8 mouse cellular contexts compared by ENCODE assay signal in the genomic region with DNA sequence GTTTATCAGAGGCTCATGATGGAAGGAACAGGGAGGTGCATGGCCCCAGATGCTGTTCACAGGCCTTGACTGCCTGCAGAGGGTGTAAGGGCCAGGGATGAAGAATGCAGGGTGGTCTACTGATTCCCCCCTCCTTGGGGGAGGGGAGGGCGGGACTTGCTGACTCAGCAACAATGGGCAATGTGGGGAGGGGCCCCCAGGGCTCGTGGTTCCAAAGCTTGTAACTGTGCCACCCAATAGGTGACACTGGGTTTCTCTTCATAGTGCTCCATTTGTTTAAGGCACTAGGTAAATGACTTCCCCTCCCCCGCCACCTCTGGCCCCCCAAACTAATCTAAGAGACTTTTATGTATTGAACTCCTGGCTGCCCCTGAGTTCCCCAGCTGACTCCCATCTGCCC. TPM values are rescaled to one million over a fixed set of nuclear protein-coding genes. Genes with fewer than 3 reads are reported as not detected.
DNase-seq lines count a peak whose midpoint lies in the region; ATAC-seq and TF ChIP-seq lines count a peak whose summit lies in the region.

No protein-coding gene starts in this region.

- H3K36me3 ChIP-seq in lung, embryonic 14.5 days (ENCODE audit: insufficient read depth), result peaks cover 13% of the 10 kb centered on the region; the same call in 1 of the 2 replicates
- no peaks in the 10 kb centered on the region for H3K36me3 ChIP-seq in embryonic facial prominence, embryonic 15.5 days
- H3K36me3 ChIP-seq in intestine, embryonic 16.5 days (ENCODE audit: control insufficient read depth, insufficient read depth, low read length), result no peaks in the 10 kb centered on the region
- H3K36me3 ChIP-seq in neural tube, embryonic 12.5 days, result peaks cover 6% of the 10 kb centered on the region; the same call in 1 of the 2 replicates

- peak overlapping the region; percentile 75 for H3K9ac ChIP-seq in lung, embryonic 14.5 days
- H3K9ac ChIP-seq in embryonic facial prominence, embryonic 15.5 days, result 0 out of 2 replicates have a peak overlapping the region, but pooled peaks have one; percentile 7
- peak overlapping the region; percentile 83 for H3K9ac ChIP-seq in intestine, embryonic 16.5 days (ENCODE audit: low read depth, low read length)
- H3K9ac ChIP-seq in neural tube, embryonic 12.5 days, result peak overlapping the region; percentile 85

- H3K4me1 ChIP-seq in lung, embryonic 14.5 days (ENCODE audit: insufficient read depth), result peaks cover 18% of the 10 kb centered on the region; the same call in 1 of the 2 replicates
- H3K4me1 ChIP-seq in embryonic facial prominence, embryonic 15.5 days, result peaks cover 66% of the 10 kb centered on the region
- peaks cover 72% of the 10 kb centered on the region for H3K4me1 ChIP-seq in intestine, embryonic 16.5 days (ENCODE audit: control insufficient read depth, insufficient read depth, low read length)
- H3K4me1 ChIP-seq in neural tube, embryonic 12.5 days, result peaks cover 59% of the 10 kb centered on the region

- no peak for DNase-seq in lung, embryonic 14.5 days
- DNase-seq in lung, postnatal 14 days, result no peak
- no peak for DNase-seq in lung, postnatal 25 days (ENCODE audit: low spot score)
- no peak for DNase-seq in urinary bladder, postnatal 36 days (ENCODE audit: low spot score in 2 of 2)

- WGBS in lung, embryonic 14.5 days, result 54% methylated on average over 3 of the region's 3 CpGs
- 64% methylated on average over 3 of the region's 3 CpGs for WGBS in embryonic facial prominence, embryonic 15.5 days
- 42% methylated on average over 3 of the region's 3 CpGs for WGBS in intestine, embryonic 16.5 days
- 47% methylated on average over 3 of the region's 3 CpGs for WGBS in neural tube, embryonic 12.5 days

- peak overlapping the region; percentile 94 for H3K4me2 ChIP-seq in lung, embryonic 14.5 days
- peak overlapping the region; percentile 93 for H3K4me2 ChIP-seq in embryonic facial prominence, embryonic 15.5 days (replicated peaks)
- H3K4me2 ChIP-seq in intestine, embryonic 16.5 days (ENCODE audit: low read depth, low read length), result peak overlapping the region; percentile 87
- H3K4me2 ChIP-seq in neural tube, embryonic 12.5 days (replicated peaks), result peak overlapping the region; percentile 95

- no peak for ATAC-seq in lung, embryonic 14.5 days (ENCODE audit: insufficient read depth)
- no peak for ATAC-seq in embryonic facial prominence, embryonic 15.5 days (ENCODE audit: insufficient number of reproducible peaks, low FRiP score, low TSS enrichment, low read depth)
- ATAC-seq in intestine, embryonic 16.5 days, result no peak
- ATAC-seq in neural tube, embryonic 12.5 days (ENCODE audit: low FRiP score, low read depth), result no peak
- no peak for ATAC-seq in inflammation-experienced regulatory T-cells, adult 6 months

- H3K27ac ChIP-seq in lung, embryonic 14.5 days (ENCODE audit: low read depth), result no peak overlapping the region
- H3K27ac ChIP-seq in embryonic facial prominence, embryonic 15.5 days (replicated peaks), result no peak overlapping the region
- peak overlapping the region; percentile 65; the same call in 1 of the 2 replicates for H3K27ac ChIP-seq in intestine, embryonic 16.5 days (ENCODE audit: low read length)
- H3K27ac ChIP-seq in neural tube, embryonic 12.5 days, result no peak overlapping the region

- no peaks in the 10 kb centered on the region for H3K9me3 ChIP-seq in lung, embryonic 14.5 days (ENCODE audit: low read depth, low read length)
- H3K9me3 ChIP-seq in embryonic facial prominence, embryonic 15.5 days (replicated peaks), result no peaks in the 10 kb centered on the region
- H3K9me3 ChIP-seq in intestine, embryonic 16.5 days (ENCODE audit: control insufficient read depth, low read length), result no peaks in the 10 kb centered on the region
- H3K9me3 ChIP-seq in neural tube, embryonic 12.5 days, result no peaks in the 10 kb centered on the region

- peak overlapping the region; percentile 78 for H3K4me3 ChIP-seq in lung, embryonic 14.5 days (ENCODE audit: low read depth, low read length)
- H3K4me3 ChIP-seq in embryonic facial prominence, embryonic 15.5 days (replicated peaks), result peak overlapping the region; percentile 81
- H3K4me3 ChIP-seq in intestine, embryonic 16.5 days (ENCODE audit: low read length), result peak overlapping the region; percentile 80
- peak overlapping the region; percentile 83 for H3K4me3 ChIP-seq in neural tube, embryonic 12.5 days

- no peak for TF ChIP-seq CTCF in lung, embryonic 14.5 days (IDR thresholded peaks at IDR 0.05; ENCODE audit: low read depth)

- peaks cover 3% of the 10 kb centered on the region; the same call in 1 of the 2 replicates for H3K27me3 ChIP-seq in lung, embryonic 14.5 days (ENCODE audit: insufficient read depth, low read length)
- H3K27me3 ChIP-seq in embryonic facial prominence, embryonic 15.5 days, result no peaks in the 10 kb centered on the region
- no peaks in the 10 kb centered on the region for H3K27me3 ChIP-seq in intestine, embryonic 16.5 days (replicated peaks; ENCODE audit: control insufficient read depth, insufficient read depth, low read length)
- H3K27me3 ChIP-seq in neural tube, embryonic 12.5 days (replicated peaks), result no peaks in the 10 kb centered on the region

RNA-seq across cellular contexts. Expression of a gene that starts 2.5 kb away (rescaled TPM):
- polyA plus RNA-seq in lung, embryonic 14.5 days (2014; fragmentation: Nextera tagmentation; extraction: Ambion mirVana), result 14.2 and 16.2 TPM in 2 replicates
- polyA plus RNA-seq in embryonic facial prominence, embryonic 15.5 days (2015; fragmentation: Nextera tagmentation; extraction: Ambion mirVana), result 8.3 and 11.2 TPM in 2 replicates
- polyA plus RNA-seq in intestine, embryonic 16.5 days (2015; fragmentation: Nextera tagmentation; extraction: Ambion mirVana), result 3.7 and 4.3 TPM in 2 replicates
- polyA plus RNA-seq in neural tube, embryonic 12.5 days (2016; fragmentation: Nextera tagmentation; extraction: Ambion mirVana), result 28.1 and 34.4 TPM in 2 replicates
- polyA plus RNA-seq in inflammation-experienced regulatory T-cells, adult 6 months (2017; shearing (Covaris generic)), result 1 to 10 TPM; 2.2 to 5.1 (median 4.9) TPM

Comparison
In these comparisons a context has a peak if more than half of its experiments do, and no peak if none do; other contexts are left out.
1. H3K9ac ChIP-seq: peak in every context shown above with its lines; median percentile 85 in neural tube, embryonic 12.5 days; 83 in intestine, embryonic 16.5 days; 75 in lung, embryonic 14.5 days; 7 in embryonic facial prominence, embryonic 15.5 days.